Mouse (Mus musculus): ENCODE results near the gene Nkpd1.

- TF ChIP-seq CTCF (IDR thresholded peaks at IDR 0.05; ENCODE audit: borderline replicate concordance, control insufficient read depth, extremely low read depth, insufficient read depth, low read length, poor library complexity) (no peak), POLR2A (IDR thresholded peaks at IDR 0.05; ENCODE audit: control insufficient read depth, extremely low read depth, insufficient read depth, low read length, poor library complexity) (no peak)
Observed at GRCm38 (mm10) chr7:19495521-19496213, 22.0 kb upstream of the Nkpd1 start.
